Mouse (Mus musculus): ENCODE measurements around the gene Nek10. TPM values are rescaled to one million over a fixed set of nuclear protein-coding genes. Genes with fewer than 3 reads are reported as not detected.

The Nek10 gene
- total RNA-seq, 2 experiments from 2014 or later, result 4.8 to 5.6 TPM

DNA sequence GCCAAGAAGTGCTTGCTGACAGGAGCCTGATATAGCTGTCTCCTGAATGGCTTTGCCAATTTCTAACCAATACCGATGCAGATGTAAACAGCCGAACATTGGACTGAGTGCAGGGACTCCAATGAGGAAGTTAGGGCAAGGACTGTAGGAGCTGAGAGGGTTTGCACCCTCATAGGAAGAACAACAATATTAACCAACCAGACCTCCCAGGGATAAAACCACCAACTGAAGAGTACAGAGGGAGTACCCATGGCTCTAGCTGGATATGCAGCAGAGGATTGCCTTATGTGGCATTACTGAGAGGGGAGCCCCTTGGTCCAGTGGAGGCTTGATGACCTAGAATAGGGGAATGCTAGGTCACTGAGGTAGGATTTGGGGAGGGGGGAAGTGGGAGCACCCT lies 92.1 kb downstream of the Nek10 start:
- TF ChIP-seq CTCF (conservative IDR thresholded peaks at IDR 0.05), result no peak
- no peak for DNase-seq (ENCODE audit: low spot score in 2 of 2)
- H3K27ac ChIP-seq, result no peak overlapping the region
- H3K4me3 ChIP-seq, result no peak overlapping the region

DNA sequence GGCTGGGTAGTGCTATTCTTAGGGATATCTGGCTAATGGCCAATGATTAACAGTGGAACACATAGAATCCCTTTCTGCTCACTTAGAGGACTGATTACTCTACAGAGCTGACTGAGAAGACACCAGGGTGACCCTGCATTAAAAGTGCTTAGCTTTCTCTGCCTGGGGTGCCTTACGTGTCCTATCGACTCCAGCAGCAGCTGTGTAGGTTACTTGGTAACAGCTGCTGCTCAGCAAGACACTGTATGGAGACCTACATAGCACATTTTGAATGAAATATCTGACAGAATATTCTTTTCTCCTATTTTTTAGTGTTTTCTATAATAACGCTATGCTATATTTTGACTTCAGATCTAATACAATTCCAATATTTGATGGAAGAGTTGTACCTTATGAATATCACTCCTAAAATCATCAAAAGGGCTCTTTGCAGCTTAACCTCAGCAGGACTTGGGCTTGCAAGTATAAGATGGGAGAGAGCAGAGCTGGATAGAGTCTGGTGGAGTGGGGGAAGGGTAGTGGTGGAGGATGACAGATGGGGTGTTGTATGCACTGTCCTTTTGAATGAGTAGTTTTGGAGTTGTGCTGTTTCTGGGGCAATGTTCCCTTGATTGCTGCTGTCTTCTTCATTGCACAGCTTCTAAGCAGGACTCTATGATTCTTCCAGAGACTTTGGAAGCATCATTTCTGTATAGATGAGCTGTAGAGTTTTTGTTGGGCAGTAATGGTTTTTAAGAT lies 93.4 kb downstream of the Nek10 start:
- DNase-seq (ENCODE audit: low spot score in 2 of 2), result no peak
- Histone ChIP-seq H3K27ac (no peak overlapping the region), H3K4me3 (no peak overlapping the region)
- TF ChIP-seq CTCF (conservative IDR thresholded peaks at IDR 0.05), result no peak

DNA sequence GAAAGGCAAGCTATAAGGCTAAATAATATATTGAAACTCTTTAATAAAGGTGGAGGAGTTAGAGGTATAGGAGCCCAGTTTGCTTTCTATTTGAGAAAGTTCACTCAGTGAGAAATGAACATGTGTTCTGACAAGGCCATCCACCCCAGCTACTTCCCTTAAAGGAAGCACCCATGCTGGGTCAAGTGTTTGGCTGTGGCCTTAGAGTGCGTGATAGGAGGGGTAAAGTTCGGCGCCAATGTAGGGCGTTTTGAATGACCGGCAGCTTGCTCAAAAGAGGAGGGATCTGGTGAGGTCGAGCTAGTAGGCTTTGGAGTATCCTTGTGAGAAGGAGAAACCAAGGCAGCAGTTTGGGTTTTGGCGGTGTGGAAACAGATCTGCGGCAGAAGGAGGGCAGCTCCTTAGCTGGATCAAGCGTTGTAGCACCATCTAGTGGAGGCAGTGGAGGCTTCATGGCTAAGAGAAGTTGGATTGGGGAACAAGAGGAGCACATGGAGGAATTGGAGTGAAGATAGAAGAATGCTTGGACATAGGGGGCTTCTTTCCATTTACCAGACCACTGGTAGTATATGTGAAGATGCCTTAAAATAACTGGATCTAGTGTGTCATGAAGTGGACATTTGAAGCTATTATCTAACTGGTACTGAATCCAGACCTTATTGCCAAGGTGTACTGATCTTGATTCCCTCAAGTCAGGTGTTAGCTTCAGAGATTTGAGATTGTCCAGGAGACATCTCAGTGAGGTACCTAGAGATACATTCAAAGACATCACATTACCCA lies 101.7 kb downstream of the Nek10 start:
- DNase-seq (ENCODE audit: low spot score in 2 of 2), result peak; percentile 67 to 84
- Histone ChIP-seq H3K4me3 (peak overlapping the region; percentile 32; the same call in 1 of the 2 replicates), H3K27ac (no peak overlapping the region)
- TF ChIP-seq CTCF (conservative IDR thresholded peaks at IDR 0.05), result peak; percentile 85

DNA sequence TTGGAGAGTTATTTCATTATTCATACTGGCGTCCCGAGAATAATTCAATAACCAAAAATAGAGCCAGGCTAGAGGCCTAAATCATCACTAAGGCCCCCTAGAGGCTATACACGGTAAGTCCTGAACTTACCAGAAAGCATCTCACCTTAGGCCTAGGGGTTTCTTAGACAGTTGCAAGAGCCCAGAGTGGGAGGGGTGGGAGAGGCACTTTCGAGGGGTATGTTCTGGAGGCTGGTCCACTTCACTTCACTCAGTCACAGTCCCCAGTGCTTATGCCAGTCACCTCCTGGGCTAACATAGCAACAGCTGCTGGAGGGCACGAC lies 102.3 kb downstream of the Nek10 start:
- Histone ChIP-seq H3K4me3 (no peak overlapping the region), H3K27ac (no peak overlapping the region)
- no peak for DNase-seq (ENCODE audit: low spot score in 2 of 2)
- no peak for TF ChIP-seq CTCF (conservative IDR thresholded peaks at IDR 0.05)

DNA sequence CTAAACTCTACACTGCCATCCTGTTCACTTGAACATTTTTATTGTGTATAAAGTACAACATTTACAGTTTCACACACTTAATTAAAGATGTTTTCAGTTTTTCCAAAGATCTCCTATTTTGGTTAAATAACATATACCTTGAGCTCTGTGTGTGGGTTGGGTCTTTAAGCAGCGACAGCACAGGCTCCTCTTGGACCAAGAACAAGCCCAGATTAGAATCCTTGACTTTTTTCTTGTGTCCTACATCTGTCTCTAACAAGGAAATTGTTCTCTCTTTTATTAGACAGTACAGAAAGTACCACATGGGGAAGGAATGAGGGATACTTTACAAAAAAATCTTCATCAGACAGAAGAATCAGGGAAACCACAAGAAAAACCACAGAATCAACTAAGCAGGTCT lies 122.4 kb downstream of the Nek10 start:
- no peak for DNase-seq (ENCODE audit: low spot score in 2 of 2)
- no peak overlapping the region for H3K4me3 ChIP-seq
- H3K27ac ChIP-seq, result no peak overlapping the region
- no peak for TF ChIP-seq CTCF (conservative IDR thresholded peaks at IDR 0.05)

DNA sequence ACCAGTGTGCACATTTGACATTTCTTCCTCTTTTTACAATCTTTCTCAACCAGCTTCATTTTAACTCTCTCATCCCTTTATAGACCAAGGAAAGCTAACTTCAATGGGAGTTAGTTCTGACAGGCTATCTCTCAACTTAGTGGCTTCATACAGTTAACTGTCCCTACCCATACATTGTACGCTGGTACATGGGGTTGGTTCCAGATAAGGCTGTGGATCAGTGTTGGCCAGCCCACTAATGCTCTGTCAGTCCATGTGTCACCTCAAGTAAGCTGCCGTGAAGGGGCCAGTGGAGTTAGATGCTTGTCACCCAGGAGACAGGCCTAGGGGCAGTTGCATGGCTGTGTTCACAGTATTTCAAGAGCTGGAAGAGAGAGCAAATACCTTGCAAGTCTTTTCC lies 124.3 kb downstream of the Nek10 start:
- Histone ChIP-seq H3K27ac (no peak overlapping the region), H3K4me3 (no peak overlapping the region)
- no peak for TF ChIP-seq CTCF (conservative IDR thresholded peaks at IDR 0.05)
- no peak for DNase-seq (ENCODE audit: low spot score in 2 of 2)

DNA sequence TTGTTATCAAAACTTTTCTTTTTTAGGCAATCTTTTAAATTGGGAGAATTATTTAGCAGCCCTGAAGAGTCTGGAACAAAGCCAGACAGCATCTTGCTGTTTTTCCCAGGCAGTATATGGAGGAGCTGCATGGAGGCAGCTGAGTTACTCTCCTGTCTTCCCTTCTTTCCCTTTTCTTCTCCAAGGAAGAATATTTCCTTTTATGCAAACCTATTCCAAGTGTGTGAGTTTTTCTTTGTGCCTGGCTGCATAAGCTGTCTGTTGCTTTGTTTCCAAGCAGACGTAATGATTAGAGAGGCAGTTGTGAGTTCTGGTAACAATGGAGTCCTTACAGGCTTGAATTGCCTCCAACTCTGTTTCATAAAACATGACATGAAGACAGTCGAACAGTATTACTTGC lies 131.8 kb downstream of the Nek10 start:
- H3K4me3 ChIP-seq, result no peak overlapping the region
- no peak overlapping the region for H3K27ac ChIP-seq
- no peak for DNase-seq (ENCODE audit: low spot score in 2 of 2)
- TF ChIP-seq CTCF (conservative IDR thresholded peaks at IDR 0.05), result no peak

DNA sequence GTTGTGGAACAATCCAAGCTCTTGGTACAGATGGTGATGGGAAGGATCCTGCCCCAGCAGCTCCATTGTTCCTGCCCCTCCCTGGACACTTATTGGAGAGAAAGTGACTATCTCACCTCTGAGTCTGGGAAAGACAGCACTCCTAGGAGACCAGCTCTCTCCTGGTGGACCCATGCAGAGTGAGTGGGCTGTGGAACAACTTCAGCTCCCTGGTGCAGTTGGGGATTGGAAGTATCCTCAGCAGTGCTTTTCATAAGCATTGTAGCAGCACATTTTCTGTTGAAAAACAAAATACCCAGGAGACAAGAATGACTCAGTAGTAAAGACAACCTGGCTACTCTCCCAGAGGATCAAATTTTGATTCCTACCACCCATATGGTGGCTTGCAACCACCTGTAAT lies 142.7 kb downstream of the Nek10 start:
- 0 out of 2 replicates have a peak overlapping the region, but pooled peaks have one; percentile 10 for H3K27ac ChIP-seq
- no peak overlapping the region for H3K4me3 ChIP-seq
- no peak for TF ChIP-seq CTCF (conservative IDR thresholded peaks at IDR 0.05)
- DNase-seq (ENCODE audit: low spot score in 2 of 2), result peak in 1 of 2 experiments; percentile 23

DNA sequence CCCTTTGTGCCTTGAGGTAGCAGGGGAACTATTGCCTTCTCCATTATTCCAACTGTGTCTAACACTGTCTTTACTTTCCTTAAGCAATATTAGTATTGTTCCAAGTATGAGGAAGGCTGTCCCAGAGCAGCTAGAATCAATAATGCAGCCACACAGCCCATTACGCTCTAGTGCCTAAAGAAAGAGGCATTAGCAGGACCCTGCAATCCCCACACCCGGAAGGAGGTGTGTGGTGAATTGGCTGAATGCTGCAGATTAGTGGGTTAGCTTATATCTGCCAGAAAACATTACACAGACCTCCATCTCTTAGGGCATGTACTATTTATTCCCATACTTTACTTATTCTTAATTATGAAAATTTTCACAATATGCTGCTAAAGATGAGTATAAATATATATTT lies 145.8 kb downstream of the Nek10 start:
- no peak overlapping the region for H3K4me3 ChIP-seq

DNA sequence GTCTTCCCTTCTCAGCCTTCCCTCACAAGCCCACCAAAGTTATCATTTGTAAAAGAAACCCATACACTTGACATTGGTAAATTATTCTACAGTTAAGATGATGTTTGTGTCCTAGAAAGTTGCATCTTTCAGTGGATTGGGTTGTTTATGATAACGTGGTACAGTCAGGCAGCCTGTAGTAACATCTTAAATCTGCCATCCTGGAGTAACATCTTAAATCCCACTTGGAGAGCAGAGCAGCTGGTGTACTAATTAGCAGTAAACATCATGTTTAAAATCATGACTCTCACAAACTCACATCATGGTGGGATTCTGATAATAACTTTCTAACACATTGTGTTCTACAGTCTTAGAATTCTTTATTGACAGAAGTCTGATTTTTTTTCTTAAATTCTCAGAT lies 148.6 kb downstream of the Nek10 start:
- no peak for DNase-seq (ENCODE audit: low spot score in 2 of 2)
- TF ChIP-seq CTCF (conservative IDR thresholded peaks at IDR 0.05), result no peak
- Histone ChIP-seq H3K4me3 (no peak overlapping the region), H3K27ac (peak overlapping the region; percentile 61; the same call in 1 of the 2 replicates)

More for the DNA sequence above, 145.8 kb downstream of the Nek10 start:
- TF ChIP-seq CTCF (conservative IDR thresholded peaks at IDR 0.05), result no peak
- no peak for DNase-seq (ENCODE audit: low spot score in 2 of 2)
- no peak overlapping the region for H3K27ac ChIP-seq

DNA sequence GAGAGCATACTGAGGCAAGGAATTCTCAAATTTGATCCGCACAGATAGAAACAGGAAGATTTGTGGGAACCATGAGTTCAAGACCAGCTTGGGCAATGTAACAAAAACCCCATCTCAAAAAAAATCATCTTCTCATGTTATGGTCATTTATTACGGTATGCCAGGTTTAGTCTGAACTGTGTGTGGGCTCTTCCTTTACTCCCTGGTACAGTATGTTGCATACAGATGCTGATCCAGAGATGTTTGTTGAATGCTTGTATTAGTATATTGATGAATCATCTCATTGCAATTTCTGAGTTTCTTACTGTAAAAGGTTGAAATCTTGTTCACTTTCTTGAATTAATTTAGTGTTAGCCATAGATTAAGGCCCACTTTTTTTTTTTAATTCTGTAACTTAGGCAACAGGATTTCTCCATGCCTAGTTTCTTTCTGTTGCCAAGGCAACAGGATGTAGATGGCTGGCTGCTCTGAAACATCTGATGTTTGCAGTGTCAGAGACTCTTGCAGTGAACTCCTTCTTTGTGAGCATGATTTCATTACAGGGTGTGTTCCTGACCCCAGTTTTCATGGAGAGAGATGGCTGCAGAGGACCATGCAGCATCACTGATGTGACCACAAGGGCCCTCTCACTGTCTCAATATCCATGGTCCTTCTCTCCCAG lies 156.7 kb downstream of the Nek10 start:
- peak overlapping the region; percentile 52; the same call in 1 of the 2 replicates for H3K27ac ChIP-seq
- TF ChIP-seq CTCF (conservative IDR thresholded peaks at IDR 0.05), result no peak
- H3K4me3 ChIP-seq, result no peak overlapping the region
- peak in 1 of 2 experiments; percentile 38 for DNase-seq (ENCODE audit: low spot score in 2 of 2)

DNA sequence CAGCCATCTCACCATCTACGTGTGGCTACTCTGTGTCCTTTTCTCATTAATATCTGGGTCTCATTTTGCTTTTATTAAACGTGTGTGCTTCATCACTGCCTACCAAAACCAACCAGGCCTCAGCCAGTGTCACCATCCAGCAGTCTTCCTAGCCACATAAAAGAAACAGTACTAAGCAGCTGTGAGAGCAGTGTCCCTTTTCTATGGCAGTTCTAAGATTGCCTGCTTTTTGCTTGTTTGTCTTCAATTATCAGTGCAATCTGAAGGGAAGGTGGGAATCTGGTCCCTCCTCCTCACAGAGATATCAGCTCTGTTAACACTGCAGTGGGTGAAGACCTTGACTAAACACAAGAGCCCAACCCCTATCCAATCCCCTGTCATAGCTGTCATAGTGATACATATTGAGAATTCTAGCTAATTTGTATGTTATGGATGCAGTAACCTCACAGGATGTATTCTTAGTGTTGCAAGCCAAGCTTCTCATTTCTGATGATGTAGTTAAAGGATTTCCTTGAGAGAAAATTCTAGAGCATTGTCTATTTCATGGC lies 157.3 kb downstream of the Nek10 start:
- no peak for DNase-seq (ENCODE audit: low spot score in 2 of 2)
- Histone ChIP-seq H3K4me3 (no peak overlapping the region), H3K27ac (peak overlapping the region; percentile 52; the same call in 1 of the 2 replicates)
- TF ChIP-seq CTCF (conservative IDR thresholded peaks at IDR 0.05), result no peak

DNA sequence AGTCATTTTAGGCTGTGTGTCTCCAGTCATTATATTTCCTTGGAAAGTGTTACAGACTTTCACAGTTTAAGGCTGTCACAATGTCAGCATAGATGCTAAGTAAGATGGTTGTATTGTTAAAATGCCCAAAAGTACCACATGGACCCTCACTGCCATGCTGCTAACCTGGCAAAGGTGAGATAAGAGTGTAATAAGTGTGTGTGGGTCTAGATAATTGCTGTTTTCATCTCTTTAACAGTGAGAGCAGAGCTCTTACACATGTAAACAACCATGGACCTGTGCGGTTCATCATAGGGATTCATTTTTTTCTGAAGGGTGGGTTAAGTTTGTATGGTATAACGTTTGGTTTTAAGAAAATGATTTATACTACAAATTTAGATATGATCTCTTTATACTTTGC lies 167.4 kb downstream of the Nek10 start:
- TF ChIP-seq CTCF (conservative IDR thresholded peaks at IDR 0.05), result no peak
- Histone ChIP-seq H3K4me3 (no peak overlapping the region), H3K27ac (no peak overlapping the region)
- DNase-seq (ENCODE audit: low spot score in 2 of 2), result no peak
